Mouse (Mus musculus) intestine, embryonic 14.5 days (tissue): ENCODE data around the gene Nudt13. TPM values are rescaled to one million over a fixed set of nuclear protein-coding genes. Genes with fewer than 3 reads are reported as not detected.

Experiments used
- ATAC-seq: fragments of 200-750 bp; cut with Nextera tagmentation; replicated peaks from 2 replicates; pipeline ENCODE4 v1.8.0; 2017; ENCODE audit warnings: low read depth, moderate number of reproducible peaks, moderate TSS enrichment, moderate library complexity; ENCODE audit not compliant: low FRiP score, low TSS enrichment
- DNase-seq: peaks from one replicate; pipeline ENCODE4 v3.0.0-alpha.2; 2018; ENCODE audit warnings: low spot score
- H3K27ac ChIP-seq: fragments of 300-500 bp; sonication (generic); 2 replicates; pipeline ENCODE4 v1.5.1; 2014; ENCODE audit warnings: low read depth, mild to moderate bottlenecking, control low read depth
- H3K27me3 ChIP-seq: fragments of 300-500 bp; sonication (generic); replicated peaks from 2 replicates; pipeline ENCODE4 v1.6.1; 2014; ENCODE audit warnings: low read length, control low read depth; ENCODE audit not compliant: control insufficient read depth, insufficient read depth
- H3K36me3 ChIP-seq: fragments of 300-500 bp; sonication (generic); 2 replicates; pipeline ENCODE4 v1.6.1; 2014; ENCODE audit warnings: low read length, control low read depth; ENCODE audit not compliant: control insufficient read depth, insufficient read depth
- H3K4me1 ChIP-seq: fragments of 300-500 bp; sonication (generic); replicated peaks from 2 replicates; pipeline ENCODE4 v1.6.1; 2014; ENCODE audit warnings: low read length, control low read depth, mixed read lengths; ENCODE audit not compliant: control insufficient read depth, insufficient read depth
- H3K4me2 ChIP-seq: fragments of 300-500 bp; sonication (generic); 2 replicates; pipeline ENCODE4 v1.6.1; 2014; ENCODE audit warnings: low read length
- H3K4me3 ChIP-seq: fragments of 300-500 bp; sonication (generic); 2 replicates; pipeline ENCODE4 v1.5.1; 2014; ENCODE audit warnings: low read depth, low read length, control low read depth, mixed read lengths
- H3K9ac ChIP-seq: fragments of 300-500 bp; sonication (generic); 2 replicates; pipeline ENCODE4 v1.6.1; 2014; ENCODE audit warnings: mild to moderate bottlenecking, low read length
- H3K9me3 ChIP-seq: fragments of 300-500 bp; sonication (generic); 2 replicates; pipeline ENCODE4 v1.6.1; 2016; ENCODE audit warnings: low read length, control low read depth; ENCODE audit not compliant: control insufficient read depth
- WGBS: fragments of 180-500 bp; shearing (Covaris S2); extraction: QIAGEN DNeasy Blood & Tissue Kit; methylation state at CpG from one replicate; pipeline ENCODE4 v1.1.7; 2014; 5-methylcytosine and 5-hydroxymethylcytosine counted together
- polyA plus RNA-seq: library from polyadenylated mRNA; unstranded; fragments of >200 nt; fragmentation: Nextera tagmentation; extraction: Ambion mirVana; gene quantifications from 2 replicates; pipeline ENCODE4 v1.2.1, GENCODE M21; 2014

The Nudt13 gene
- polyA plus RNA-seq, 1 experiment from 2014 or later: 13.3 TPM

DNA sequence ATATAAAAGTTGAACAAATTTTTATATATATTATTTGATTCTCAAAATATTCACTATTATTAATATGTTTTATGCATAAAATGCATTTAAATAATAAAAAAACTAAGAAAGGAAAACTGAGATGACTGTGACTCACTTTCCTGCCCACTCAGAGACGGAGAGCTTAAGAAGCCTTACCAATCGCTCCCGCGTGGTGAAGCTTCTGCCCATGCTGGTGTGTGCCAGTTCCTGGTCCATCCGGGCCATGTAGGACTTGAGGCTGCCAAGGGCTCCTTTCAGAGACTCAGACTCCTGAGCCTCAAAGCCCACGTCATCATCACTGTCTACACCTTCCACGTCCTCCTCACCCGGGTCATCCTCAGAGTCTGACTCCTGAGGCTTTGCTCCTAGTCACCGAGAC lies 29.7 kb downstream of the Nudt13 start:
- H3K9ac ChIP-seq: no peak overlapping the region
- DNase-seq (no peak), ATAC-seq (no peak)
- 95% methylated on average over 9 of the region's 9 CpGs for WGBS
- no peaks in the 10 kb centered on the region for H3K4me1 ChIP-seq
- H3K27ac ChIP-seq: no peak overlapping the region
- H3K9me3 ChIP-seq: no peaks in the 10 kb centered on the region
- peaks cover 69% of the 10 kb centered on the region for H3K36me3 ChIP-seq
- no peak overlapping the region for H3K4me2 ChIP-seq
- H3K27me3 ChIP-seq: no peaks in the 10 kb centered on the region
- no peak overlapping the region for H3K4me3 ChIP-seq

DNA sequence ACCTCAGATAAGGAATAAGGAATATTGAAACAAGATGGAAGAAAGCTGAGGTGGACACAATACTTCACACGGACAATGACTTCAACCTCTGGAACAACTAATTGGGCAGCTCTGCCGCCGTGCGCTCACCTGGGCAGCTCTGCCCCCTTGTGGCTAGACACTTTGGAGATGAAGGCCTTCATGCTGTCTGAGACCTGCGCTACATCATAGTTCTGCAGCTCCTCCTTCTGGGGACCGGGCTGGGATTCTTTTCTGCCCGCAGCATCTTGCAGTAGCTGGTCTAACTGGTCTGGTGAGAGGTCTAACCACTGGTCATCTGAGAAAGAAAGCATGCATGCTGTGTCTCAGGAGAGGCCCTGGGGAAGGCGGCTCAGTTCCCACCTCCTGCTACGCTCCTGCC lies 34.0 kb downstream of the Nudt13 start:
- WGBS: 70% methylated on average over 9 of the region's 9 CpGs
- no peak overlapping the region for H3K4me2 ChIP-seq
- peaks cover 76% of the 10 kb centered on the region for H3K36me3 ChIP-seq
- H3K9me3 ChIP-seq: no peaks in the 10 kb centered on the region
- no peak overlapping the region for H3K9ac ChIP-seq
- DNase-seq (no peak), ATAC-seq (no peak)
- no peak overlapping the region for H3K4me3 ChIP-seq
- H3K4me1 ChIP-seq: no peaks in the 10 kb centered on the region
- H3K27me3 ChIP-seq: no peaks in the 10 kb centered on the region
- no peak overlapping the region for H3K27ac ChIP-seq

DNA sequence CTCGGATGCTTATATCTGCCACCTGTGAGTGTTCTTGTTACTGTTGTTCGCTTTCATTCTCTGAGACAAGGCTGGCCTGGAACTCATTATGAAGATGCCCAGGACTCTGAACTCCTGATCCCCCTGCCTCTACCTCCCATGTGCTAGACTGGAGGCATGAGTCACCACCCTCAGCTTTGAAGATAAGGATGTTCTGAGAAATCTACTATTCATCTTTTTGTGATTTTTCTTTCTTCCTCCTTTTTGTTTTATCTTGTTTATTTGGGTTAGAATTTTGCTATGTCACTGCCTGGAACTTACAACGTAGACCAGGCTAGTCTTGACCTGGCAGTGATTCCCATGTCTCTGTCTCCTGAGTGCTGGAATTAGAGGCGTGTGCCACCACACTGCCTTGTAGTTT lies 36.8 kb downstream of the Nudt13 start:
- Histone ChIP-seq H3K9me3 (no peaks in the 10 kb centered on the region), H3K9ac (no peak overlapping the region), H3K4me1 (no peaks in the 10 kb centered on the region), H3K27ac (no peak overlapping the region), H3K36me3 (peaks cover 91% of the 10 kb centered on the region), H3K27me3 (no peaks in the 10 kb centered on the region), H3K4me2 (no peak overlapping the region), H3K4me3 (no peak overlapping the region)
- ATAC-seq (no peak), DNase-seq (no peak)
- 93% methylated on average over 4 of the region's 4 CpGs for WGBS

DNA sequence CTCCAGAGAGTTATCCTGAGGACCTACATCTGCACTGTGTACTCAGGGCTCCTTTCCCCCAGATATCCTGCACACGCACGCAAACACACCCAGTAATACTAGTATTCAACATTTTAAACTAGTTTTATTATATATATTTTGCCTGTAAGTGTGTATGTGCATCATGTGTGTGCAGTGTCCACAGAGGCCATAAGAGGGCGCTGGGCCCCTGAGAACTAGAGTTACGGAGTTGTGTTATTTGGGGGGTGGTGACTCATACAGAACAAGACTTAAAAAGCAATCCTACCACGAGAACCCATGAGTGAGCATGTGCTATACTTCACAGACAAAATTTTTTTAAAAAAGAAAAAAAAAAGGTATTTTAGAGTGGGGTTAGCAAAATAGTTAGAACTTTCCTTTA lies 44.9 kb downstream of the Nudt13 start:
- no peak overlapping the region for H3K4me2 ChIP-seq
- DNase-seq: no peak
- H3K9ac ChIP-seq: no peak overlapping the region
- H3K4me3 ChIP-seq: no peak overlapping the region
- H3K27ac ChIP-seq: no peak overlapping the region
- H3K4me1 ChIP-seq: no peaks in the 10 kb centered on the region
- H3K36me3 ChIP-seq: peaks cover 56% of the 10 kb centered on the region
- no peak for ATAC-seq
- H3K9me3 ChIP-seq: no peaks in the 10 kb centered on the region
- WGBS: 94% methylated on average over 5 of the region's 5 CpGs
- no peaks in the 10 kb centered on the region for H3K27me3 ChIP-seq

DNA sequence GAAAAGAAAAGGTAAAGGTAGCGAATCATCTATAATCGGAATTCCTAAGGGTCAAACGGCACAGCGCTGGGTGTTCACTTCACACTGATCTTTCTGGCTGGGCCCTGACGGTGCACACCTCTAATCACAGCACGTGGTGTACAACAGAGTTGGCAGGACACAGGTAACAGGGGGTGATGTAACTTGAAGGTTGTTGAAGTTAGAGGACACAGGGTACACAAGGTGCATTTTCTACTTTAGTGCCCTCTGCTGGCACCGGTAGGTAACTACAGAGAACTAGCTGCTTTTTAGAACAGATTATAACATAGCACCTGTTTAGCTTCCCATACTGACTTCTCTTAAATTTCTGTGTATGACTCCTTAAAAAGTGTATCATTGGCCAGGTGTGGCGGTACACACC lies 45.7 kb downstream of the Nudt13 start:
- peaks cover 55% of the 10 kb centered on the region for H3K36me3 ChIP-seq
- H3K4me1 ChIP-seq: no peaks in the 10 kb centered on the region
- ATAC-seq (no peak), DNase-seq (no peak)
- H3K27me3 ChIP-seq: no peaks in the 10 kb centered on the region
- H3K27ac ChIP-seq: no peak overlapping the region
- no peak overlapping the region for H3K4me2 ChIP-seq
- no peak overlapping the region for H3K4me3 ChIP-seq
- 80% methylated on average over 8 of the region's 8 CpGs for WGBS
- no peak overlapping the region for H3K9ac ChIP-seq
- no peaks in the 10 kb centered on the region for H3K9me3 ChIP-seq

DNA sequence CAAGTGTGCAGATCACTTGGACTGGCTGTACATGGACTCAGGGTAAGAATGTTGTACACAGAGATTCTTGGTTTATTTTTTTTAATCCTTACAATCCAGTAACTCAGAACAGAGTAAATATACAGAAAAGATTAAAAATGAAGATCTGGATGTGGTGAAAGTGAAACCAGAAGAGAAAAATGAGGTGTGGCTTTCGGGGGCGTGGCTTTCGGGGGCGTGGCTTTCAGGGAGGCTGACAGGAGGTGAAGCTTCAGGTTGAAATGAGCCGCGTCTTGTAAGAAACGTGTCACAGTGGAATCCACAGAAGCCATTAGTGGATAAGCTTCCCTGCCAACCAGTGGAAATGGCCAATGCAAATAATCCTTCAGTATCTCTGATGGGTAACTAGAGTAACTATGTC lies 46.4 kb downstream of the Nudt13 start:
- DNase-seq (no peak), ATAC-seq (no peak)
- 78% methylated on average over 7 of the region's 7 CpGs for WGBS
- Histone ChIP-seq H3K4me1 (no peaks in the 10 kb centered on the region), H3K9me3 (no peaks in the 10 kb centered on the region), H3K27ac (no peak overlapping the region), H3K36me3 (peaks cover 54% of the 10 kb centered on the region), H3K4me3 (no peak overlapping the region), H3K4me2 (no peak overlapping the region), H3K27me3 (no peaks in the 10 kb centered on the region), H3K9ac (no peak overlapping the region)

DNA sequence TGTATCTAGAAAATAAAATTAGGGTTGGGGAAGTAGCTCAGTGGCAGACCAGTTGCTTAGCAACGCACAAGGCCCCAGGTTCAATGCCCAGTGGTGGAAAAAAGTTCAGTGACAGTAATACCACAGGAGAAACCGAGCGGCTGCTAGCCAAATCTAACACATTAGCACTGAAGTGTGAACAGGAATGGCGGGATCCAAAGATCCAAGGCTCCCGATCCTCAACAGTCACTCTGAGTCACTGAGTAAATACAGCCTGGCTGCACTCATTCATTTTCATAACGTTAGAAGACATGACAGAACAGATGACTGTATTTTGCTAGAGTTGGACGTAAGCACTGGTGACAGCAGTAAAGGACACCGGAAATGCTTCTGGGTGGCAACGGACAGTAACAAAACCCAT lies 51.4 kb downstream of the Nudt13 start:
- Histone ChIP-seq H3K9ac (no peak overlapping the region), H3K36me3 (peaks cover 31% of the 10 kb centered on the region), H3K4me3 (no peak overlapping the region), H3K9me3 (no peaks in the 10 kb centered on the region), H3K27ac (no peak overlapping the region), H3K4me1 (peaks cover 10% of the 10 kb centered on the region), H3K4me2 (no peak overlapping the region), H3K27me3 (no peaks in the 10 kb centered on the region)
- ATAC-seq: no peak
- WGBS: 86% methylated on average over 9 of the region's 9 CpGs
- no peak for DNase-seq

DNA sequence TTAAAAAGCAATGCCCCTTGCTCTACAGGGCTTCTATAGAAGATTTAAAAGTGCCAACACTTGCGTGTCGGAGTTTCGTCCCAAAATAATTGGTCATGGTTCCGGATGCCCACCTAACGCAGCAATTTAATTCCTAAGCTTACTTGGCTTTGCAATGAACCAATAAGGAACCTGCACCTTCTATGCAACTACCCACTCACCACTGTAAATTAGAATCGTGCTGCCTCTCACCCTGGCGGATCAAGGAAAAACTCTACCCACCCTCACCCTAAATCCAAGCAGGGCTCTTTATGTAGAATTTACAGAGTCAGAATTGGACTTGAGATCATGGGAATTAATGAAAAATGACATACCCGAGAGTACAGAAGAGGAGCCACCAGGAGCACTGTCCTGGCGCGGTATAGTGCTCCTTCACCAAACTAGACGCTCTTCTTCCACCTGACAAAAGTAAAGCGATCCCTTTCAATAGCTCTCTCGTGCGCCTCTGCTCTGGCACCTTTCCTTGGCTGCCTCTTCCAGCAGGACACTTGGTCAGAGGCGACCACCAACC lies 53.0 kb downstream of the Nudt13 start:
- no peaks in the 10 kb centered on the region for H3K27me3 ChIP-seq
- H3K36me3 ChIP-seq: peaks cover 30% of the 10 kb centered on the region
- WGBS: 4% methylated on average over 15 of the region's 15 CpGs
- H3K4me3 ChIP-seq: peak overlapping the region; percentile 86
- ATAC-seq: peak; percentile 62; the same call in 1 of the 2 replicates
- H3K4me1 ChIP-seq: peaks cover 10% of the 10 kb centered on the region
- peak overlapping the region; percentile 89 for H3K4me2 ChIP-seq
- no peaks in the 10 kb centered on the region for H3K9me3 ChIP-seq
- H3K9ac ChIP-seq: peak overlapping the region; percentile 93
- peak overlapping the region; percentile 92 for H3K27ac ChIP-seq
- DNase-seq: no peak

DNA sequence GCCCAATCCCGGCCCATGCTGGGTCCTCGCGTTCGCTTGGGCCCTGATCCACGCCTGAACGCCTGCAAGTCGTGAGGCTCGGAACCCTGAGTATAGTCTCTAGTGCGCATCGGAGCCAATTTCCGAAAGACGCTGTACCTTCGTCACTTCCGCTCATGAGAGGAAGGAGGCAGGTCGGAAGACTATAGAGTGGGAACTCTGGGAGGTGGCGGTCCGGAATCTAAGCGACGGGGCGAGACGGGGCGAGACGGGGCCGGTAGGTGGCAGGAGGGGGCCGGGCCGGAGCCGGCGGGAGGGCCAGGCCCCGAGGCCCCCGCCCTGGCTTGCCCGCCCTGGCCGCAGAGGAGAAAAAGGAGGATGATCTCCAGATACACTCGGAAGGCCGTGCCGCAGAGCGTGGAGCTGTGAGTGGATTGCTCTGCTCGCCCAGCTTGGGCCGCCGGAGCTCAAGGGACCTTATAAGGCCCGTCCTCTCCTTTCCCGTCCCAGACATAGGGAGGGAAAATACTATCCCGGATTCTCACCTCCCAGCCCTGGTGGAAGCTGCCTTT lies 53.6 kb downstream of the Nudt13 start, which contains the start of the genes Ecd and Fam149b:
Ecd (minus strand) TSS at position 131 of the 551 bp plus-strand sequence.
Fam149b (plus strand) TSS at position 172 of the 551 bp plus-strand sequence.
- peak; percentile 98 for DNase-seq
- Histone ChIP-seq H3K4me1 (peaks cover 10% of the 10 kb centered on the region), H3K4me3 (peak within 1 kb of the TSS; percentile 86), H3K9ac (peak within 1 kb of the TSS; percentile 93), H3K4me2 (peak within 1 kb of the TSS; percentile 89), H3K9me3 (no peaks in the 10 kb centered on the region), H3K27ac (peak within 1 kb of the TSS; percentile 92), H3K36me3 (peaks cover 35% of the 10 kb centered on the region; the same call in 1 of the 2 replicates), H3K27me3 (no peaks in the 10 kb centered on the region)
- WGBS: under 1% methylated on average over 41 of the region's 42 CpGs
- peak; percentile 100 for ATAC-seq
